Mouse (Mus musculus) hindbrain, embryonic 14.5 days (tissue): ENCODE results near the gene Slc6a6. TPM values are rescaled to one million over a fixed set of nuclear protein-coding genes. Genes with fewer than 3 reads are reported as not detected.

ENCODE experiments used
- ATAC-seq: fragments of 200-750 bp; cut with Nextera tagmentation; 2 replicates; pipeline ENCODE4 v1.8.0; 2017; ENCODE audit warnings: moderate number of reproducible peaks, mild to moderate bottlenecking, moderate TSS enrichment, moderate library complexity; ENCODE audit not compliant: low FRiP score
- DNase-seq: peaks from one replicate; pipeline ENCODE4 v3.0.0-alpha.2; 2015; ENCODE audit warnings: low spot score
- H3K27ac ChIP-seq: fragments of 300-500 bp; sonication (generic); 2 replicates; pipeline ENCODE4 v1.5.1; 2014; ENCODE audit warnings: mild to moderate bottlenecking, moderate library complexity
- H3K27me3 ChIP-seq: fragments of 300-500 bp; sonication (generic); 2 replicates; pipeline ENCODE4 v1.6.1; 2014; ENCODE audit warnings: mild to moderate bottlenecking, low read length, mixed read lengths; ENCODE audit not compliant: control insufficient read depth, insufficient read depth
- H3K36me3 ChIP-seq: fragments of 300-500 bp; sonication (generic); replicated peaks from 2 replicates; pipeline ENCODE4 v1.6.1; 2014; ENCODE audit not compliant: control insufficient read depth, insufficient read depth
- H3K4me1 ChIP-seq: fragments of 300-500 bp; sonication (generic); replicated peaks from 2 replicates; pipeline ENCODE4 v1.6.1; 2014; ENCODE audit warnings: antibody characterized with exemption, low read length, mixed read lengths; ENCODE audit not compliant: control insufficient read depth, insufficient read depth
- H3K4me2 ChIP-seq: fragments of 300-500 bp; sonication (generic); replicated peaks from 2 replicates; pipeline ENCODE4 v1.6.1; 2014; ENCODE audit warnings: mild to moderate bottlenecking, moderate library complexity
- H3K4me3 ChIP-seq: fragments of 300-500 bp; sonication (generic); replicated peaks from 2 replicates; pipeline ENCODE4 v1.5.1; 2014; ENCODE audit warnings: mild to moderate bottlenecking, low read length
- H3K9ac ChIP-seq: fragments of 300-500 bp; sonication (generic); 2 replicates; pipeline ENCODE4 v1.6.1; 2014
- H3K9me3 ChIP-seq: fragments of 300-500 bp; sonication (generic); 2 replicates; pipeline ENCODE4 v1.6.1; 2016; ENCODE audit warnings: low read length; ENCODE audit not compliant: control insufficient read depth
- WGBS: fragments of 180-500 bp; shearing (Covaris S2); extraction: QIAGEN DNeasy Blood & Tissue Kit; methylation state at CpG from one replicate; pipeline ENCODE4 v1.1.7; 2014; 5-methylcytosine and 5-hydroxymethylcytosine counted together
- polyA plus RNA-seq: library from polyadenylated mRNA; unstranded; fragments of >200 nt; fragmentation: Nextera tagmentation; extraction: Ambion mirVana; gene quantifications from 2 replicates; pipeline ENCODE4 v1.2.1, GENCODE M21; 2014

Slc6a6 gene
- polyA plus RNA-seq, 1 experiment from 2014 or later: 98.5 TPM

DNA sequence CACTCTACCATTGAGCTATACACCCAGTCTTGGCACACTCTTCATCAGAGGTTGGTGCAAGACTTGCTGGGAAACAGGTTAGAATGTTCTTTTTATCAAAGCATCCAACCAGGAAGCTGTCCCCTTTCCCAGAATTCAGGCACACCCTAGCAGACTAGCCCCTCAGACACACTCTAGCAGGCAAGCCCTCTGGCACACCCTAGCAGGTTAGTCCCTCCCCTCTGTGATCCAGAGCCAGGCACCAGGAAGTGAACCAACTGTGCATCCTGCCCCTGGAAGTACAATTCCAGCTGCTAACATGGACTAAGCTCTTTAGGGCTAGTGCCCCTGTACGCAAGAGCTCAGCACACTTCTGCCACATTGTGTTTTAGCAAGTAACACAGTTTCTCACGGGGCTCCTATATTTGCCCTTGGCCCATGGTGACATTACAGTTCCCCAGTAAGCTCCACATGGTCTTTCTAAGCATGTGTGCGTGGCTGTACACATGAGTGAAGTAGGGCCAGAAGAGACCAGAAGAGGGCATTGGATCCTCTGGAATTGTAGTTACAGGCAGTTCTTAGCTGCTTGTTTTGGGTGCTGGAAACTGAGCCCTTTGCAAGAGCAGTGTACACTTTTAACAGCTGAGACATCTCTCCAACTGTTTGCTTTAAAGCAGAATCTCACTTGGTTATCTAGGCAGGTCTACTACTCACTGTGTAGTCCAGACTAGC, 17.7 kb upstream of the Slc6a6 start:
- H3K9me3 ChIP-seq: no peaks in the 10 kb centered on the region
- no peak overlapping the region for H3K9ac ChIP-seq
- WGBS: 90% methylated on average over 3 of the region's 3 CpGs
- no peak for DNase-seq
- H3K27ac ChIP-seq: no peak overlapping the region
- no peak overlapping the region for H3K4me3 ChIP-seq
- no peak for ATAC-seq
- no peak overlapping the region for H3K4me2 ChIP-seq
- H3K36me3 ChIP-seq: no peaks in the 10 kb centered on the region
- no peaks in the 10 kb centered on the region for H3K4me1 ChIP-seq
- no peaks in the 10 kb centered on the region for H3K27me3 ChIP-seq

DNA sequence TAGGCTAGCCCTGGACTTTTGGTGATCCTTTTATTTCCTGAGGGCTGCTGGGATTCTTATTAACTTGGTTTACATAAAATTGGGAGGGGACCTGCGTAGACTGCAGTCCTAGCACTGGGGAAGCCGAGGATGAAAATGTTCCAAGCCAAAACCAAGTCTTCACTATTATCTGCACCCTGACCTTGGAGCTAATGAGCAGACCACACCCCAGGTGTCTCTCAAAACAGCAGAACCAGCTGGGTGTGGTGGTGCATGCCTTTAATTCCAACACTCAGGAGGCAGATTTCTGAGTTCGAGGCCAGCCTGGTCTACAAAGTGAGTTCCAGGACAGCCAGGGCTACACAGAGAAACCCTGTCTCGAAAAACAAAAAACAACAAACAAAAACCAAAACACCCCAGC, 16.7 kb upstream of the Slc6a6 start:
- Histone ChIP-seq H3K4me1 (no peaks in the 10 kb centered on the region), H3K36me3 (no peaks in the 10 kb centered on the region), H3K4me2 (no peak overlapping the region), H3K9ac (no peak overlapping the region), H3K4me3 (no peak overlapping the region), H3K9me3 (no peaks in the 10 kb centered on the region), H3K27ac (no peak overlapping the region), H3K27me3 (no peaks in the 10 kb centered on the region)
- WGBS: 94% methylated on average over 4 of the region's 4 CpGs
- DNase-seq: no peak
- no peak for ATAC-seq

- Histone ChIP-seq H3K9ac (no peak overlapping the region), H3K4me1 (no peaks in the 10 kb centered on the region), H3K36me3 (no peaks in the 10 kb centered on the region), H3K27ac (no peak overlapping the region), H3K27me3 (no peaks in the 10 kb centered on the region), H3K9me3 (no peaks in the 10 kb centered on the region), H3K4me2 (no peak overlapping the region), H3K4me3 (no peak overlapping the region)
- 50% methylated on average over 5 of the region's 5 CpGs for WGBS
- DNase-seq: no peak
- ATAC-seq: no peak
Observed at GRCm38 (mm10) chr6:91668276-91668675, 15.6 kb upstream of the Slc6a6 start.

DNA sequence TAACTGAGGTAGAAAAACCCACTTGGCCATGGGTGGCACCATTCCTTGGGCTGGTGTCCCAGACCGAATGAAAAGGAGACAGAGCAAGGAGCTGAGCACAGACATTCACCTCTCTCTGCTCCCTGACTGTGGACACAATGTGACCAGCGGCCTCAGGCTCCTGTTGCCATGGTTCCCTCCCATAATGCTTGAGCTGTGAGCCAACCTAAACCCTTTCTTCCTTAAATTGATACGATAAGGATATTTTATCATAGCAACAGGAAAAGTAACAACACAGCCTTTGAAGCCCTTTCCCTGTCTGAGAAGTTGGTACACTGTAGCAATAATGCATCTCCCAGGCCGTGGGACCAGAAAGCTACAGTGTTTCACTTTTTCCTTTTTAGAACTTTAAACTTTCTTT, 14.6 kb upstream of the Slc6a6 start:
- Histone ChIP-seq H3K27me3 (no peaks in the 10 kb centered on the region), H3K27ac (no peak overlapping the region), H3K4me3 (no peak overlapping the region), H3K9me3 (no peaks in the 10 kb centered on the region), H3K4me2 (no peak overlapping the region), H3K36me3 (no peaks in the 10 kb centered on the region), H3K4me1 (no peaks in the 10 kb centered on the region), H3K9ac (no peak overlapping the region)
- DNase-seq: no peak
- ATAC-seq: no peak
- 36% methylated on average over 4 of the region's 4 CpGs for WGBS

DNA sequence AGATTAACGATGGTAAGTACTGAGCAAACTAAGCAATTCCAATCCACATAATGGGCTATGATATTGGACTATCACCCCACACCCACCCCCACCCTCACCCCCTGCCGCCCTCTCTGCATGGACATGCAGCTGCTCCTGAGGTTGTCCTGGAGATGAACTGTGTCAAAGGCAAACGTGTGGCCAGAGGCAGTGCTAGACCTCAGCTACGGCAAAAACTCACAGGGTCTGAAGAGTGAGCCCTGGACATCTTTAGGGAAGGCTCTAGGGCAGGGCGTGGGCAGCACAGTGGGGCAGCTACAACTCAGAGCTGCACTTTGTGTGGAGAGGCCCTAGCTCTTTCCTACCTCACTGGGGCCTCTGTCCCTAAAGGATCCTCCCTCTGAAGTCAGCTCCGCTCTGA, 13.6 kb upstream of the Slc6a6 start:
- no peaks in the 10 kb centered on the region for H3K36me3 ChIP-seq
- H3K9me3 ChIP-seq: no peaks in the 10 kb centered on the region
- ATAC-seq: no peak
- no peak overlapping the region for H3K27ac ChIP-seq
- no peak overlapping the region for H3K4me3 ChIP-seq
- no peak for DNase-seq
- no peaks in the 10 kb centered on the region for H3K27me3 ChIP-seq
- no peak overlapping the region for H3K4me2 ChIP-seq
- H3K4me1 ChIP-seq: no peaks in the 10 kb centered on the region
- 40% methylated on average over 6 of the region's 6 CpGs for WGBS
- no peak overlapping the region for H3K9ac ChIP-seq

DNA sequence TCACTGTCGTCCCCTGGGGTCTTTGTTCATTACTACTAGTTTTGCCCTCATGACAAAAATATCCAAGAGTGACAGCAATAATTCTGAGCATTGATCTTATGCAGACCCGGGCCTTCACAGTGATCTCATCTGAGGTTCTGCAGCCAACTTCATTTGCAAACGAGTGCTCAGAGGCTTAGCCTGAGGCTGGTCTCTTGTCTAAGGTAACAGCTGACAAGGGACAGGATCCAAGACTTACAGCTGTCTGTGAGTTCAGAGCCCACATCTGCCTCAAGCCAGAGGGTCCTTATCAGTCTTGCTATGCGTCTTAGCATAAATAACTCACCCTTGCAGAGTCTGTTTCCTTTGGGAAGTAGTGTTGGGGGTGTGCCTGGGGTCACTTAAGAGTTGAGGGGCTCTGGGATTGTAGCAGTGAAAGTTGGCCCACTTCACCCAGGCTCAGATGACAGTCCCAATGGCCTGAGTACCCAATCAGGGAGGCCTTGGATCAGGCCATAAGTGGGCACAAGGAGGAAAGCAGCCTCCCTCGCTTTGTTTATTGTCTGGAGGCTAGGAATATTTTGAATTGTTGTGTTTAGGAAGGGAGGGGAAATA, 9.0 kb upstream of the Slc6a6 start:
- no peak overlapping the region for H3K4me3 ChIP-seq
- H3K9ac ChIP-seq: no peak overlapping the region
- WGBS: 56% methylated on average over 5 of the region's 5 CpGs
- H3K36me3 ChIP-seq: no peaks in the 10 kb centered on the region
- no peaks in the 10 kb centered on the region for H3K9me3 ChIP-seq
- no peaks in the 10 kb centered on the region for H3K27me3 ChIP-seq
- H3K4me2 ChIP-seq: no peak overlapping the region
- ATAC-seq: no peak
- no peak overlapping the region for H3K27ac ChIP-seq
- DNase-seq: no peak
- 0 out of 2 replicates have a peak, but pooled peaks cover 5% of the 10 kb centered on the region for H3K4me1 ChIP-seq

GRCm38 (mm10) chr6:91678506-91679094, 5.3 kb upstream of the Slc6a6 start:
- peaks cover 7% of the 10 kb centered on the region; the same call in 1 of the 2 replicates for H3K4me1 ChIP-seq
- WGBS: 44% methylated on average over 12 of the region's 12 CpGs
- no peak overlapping the region for H3K4me2 ChIP-seq
- no peaks in the 10 kb centered on the region for H3K27me3 ChIP-seq
- H3K27ac ChIP-seq: no peak overlapping the region; the same call in 1 of the 2 replicates
- no peak for ATAC-seq
- H3K9ac ChIP-seq: no peak overlapping the region
- H3K4me3 ChIP-seq: no peak overlapping the region
- H3K36me3 ChIP-seq: no peaks in the 10 kb centered on the region
- no peak for DNase-seq
- no peaks in the 10 kb centered on the region for H3K9me3 ChIP-seq

- no peak overlapping the region for H3K4me3 ChIP-seq
- H3K27me3 ChIP-seq: no peaks in the 10 kb centered on the region
- H3K9me3 ChIP-seq: no peaks in the 10 kb centered on the region
- WGBS: 64% methylated on average over 10 of the region's 10 CpGs
- DNase-seq (no peak), ATAC-seq (no peak)
- H3K4me2 ChIP-seq: no peak overlapping the region
- H3K36me3 ChIP-seq: no peaks in the 10 kb centered on the region
- H3K9ac ChIP-seq: no peak overlapping the region
- peaks cover 7% of the 10 kb centered on the region; the same call in 1 of the 2 replicates for H3K4me1 ChIP-seq
- no peak overlapping the region; the same call in 1 of the 2 replicates for H3K27ac ChIP-seq
Observed at GRCm38 (mm10) chr6:91679095-91679577, 4.7 kb upstream of the Slc6a6 start.

DNA sequence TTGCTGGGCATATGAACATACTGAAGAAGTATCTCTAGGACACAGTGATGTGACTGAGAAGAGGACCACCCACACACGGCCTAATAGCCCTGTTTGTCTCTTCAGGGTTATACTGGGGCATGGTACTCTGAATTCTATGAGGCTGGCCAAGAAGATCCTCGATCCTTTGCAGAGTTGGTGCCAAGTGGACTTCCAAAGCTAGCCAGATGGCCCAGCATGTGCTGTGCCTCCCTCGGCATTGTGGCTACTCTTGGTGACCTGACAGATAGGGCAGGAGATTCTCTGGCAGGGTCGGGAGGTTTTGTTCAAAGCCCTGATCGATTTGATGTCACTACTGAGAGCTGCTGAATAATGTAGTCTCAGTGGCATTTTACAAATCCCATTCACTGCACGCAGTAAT, 4.1 kb upstream of the Slc6a6 start:
- ATAC-seq: no peak
- H3K9me3 ChIP-seq: no peaks in the 10 kb centered on the region
- no peak overlapping the region for H3K9ac ChIP-seq
- H3K27ac ChIP-seq: no peak overlapping the region
- no peak for DNase-seq
- no peak overlapping the region for H3K4me3 ChIP-seq
- peaks cover 7% of the 10 kb centered on the region; the same call in 1 of the 2 replicates for H3K4me1 ChIP-seq
- H3K27me3 ChIP-seq: no peaks in the 10 kb centered on the region
- H3K36me3 ChIP-seq: no peaks in the 10 kb centered on the region
- 55% methylated on average over 6 of the region's 6 CpGs for WGBS
- no peak overlapping the region for H3K4me2 ChIP-seq
